Mouse (Mus musculus): Measurements from ENCODE around the gene Hoxb7. TPM values are rescaled to one million over a fixed set of nuclear protein-coding genes. Genes with fewer than 3 reads are reported as not detected.
A peak's percentile ranks its signal among the peaks of the same experiment; 100 is the strongest.

The Hoxb7 gene
- polyA plus RNA-seq, 1 experiment from 2014 or later: 9.1 TPM

- Histone ChIP-seq H3K4me1 (peaks cover 52% of the 10 kb centered on the region), H3K27ac (peak overlapping the region; percentile 94), H3K4me3 (replicated peaks) (no peak overlapping the region), H3K36me3 (no peaks in the 10 kb centered on the region), H3K4me2 (peak overlapping the region; percentile 65), H3K9me3 (no peaks in the 10 kb centered on the region), H3K9ac (no peak overlapping the region), H3K27me3 (replicated peaks) (peaks cover 13% of the 10 kb centered on the region; the same call in 1 of the 2 replicates)
- no peak for ATAC-seq (ENCODE audit: insufficient read depth, low FRiP score, low read depth)
- 34% methylated on average over 7 of the region's 7 CpGs for WGBS
These were observed 52.8 kb downstream of the Hoxb7 start for GRCm38 (mm10) chr11:96338957-96339855.

MicroRNA genes within 50 kb of the gene (microRNA counts, 519-probe panel; counts per million panel counts)
- 3,512 counts per million, percentile 88 among the panel's probes with 10 or more counts for microRNA mmu-miR-10a
- 1,925 counts per million, percentile 19 among the panel's probes with 10 or more counts for microRNA mmu-miR-196a

Small RNA genes lying within 50 kb of the gene (microRNA-seq; reads per million reads assigned to microRNA genes)
- 43,824 reads per million, percentile 99 among the genes with 10 or more reads in this experiment for gene Mir10a
- gene Mir196a-1: not detected

Other genes with a start within 250 kb of the Hoxb7 start
- gene Ube2z, start 221.2 kb upstream of the Hoxb7 start, polyA plus RNA-seq (2015; fragmentation: Nextera tagmentation; extraction: Ambion mirVana): 38.2 and 39.7 TPM in 2 replicates
- 718 and 882 TPM in 2 replicates for gene Atp5g1, start 211.0 kb upstream of the Hoxb7 start, polyA plus RNA-seq (2015; fragmentation: Nextera tagmentation; extraction: Ambion mirVana)
- gene Calcoco2, start 174.7 kb upstream of the Hoxb7 start, polyA plus RNA-seq (2015; fragmentation: Nextera tagmentation; extraction: Ambion mirVana): 0.13 and 0.18 TPM in 2 replicates
- gene Ttll6, start 152.8 kb upstream of the Hoxb7 start, polyA plus RNA-seq (2015; fragmentation: Nextera tagmentation; extraction: Ambion mirVana): 0.31 and 0.36 TPM in 2 replicates
- 0.05 TPM in 1 of 2 replicates, not detected in the other for gene Hoxb13, start 92.3 kb upstream of the Hoxb7 start, polyA plus RNA-seq (2015; fragmentation: Nextera tagmentation; extraction: Ambion mirVana)
- 0.13 and 0.35 TPM in 2 replicates for gene Hoxb9, start 15.2 kb upstream of the Hoxb7 start, polyA plus RNA-seq (2015; fragmentation: Nextera tagmentation; extraction: Ambion mirVana)
- gene Hoxb8, start 4.7 kb upstream of the Hoxb7 start, polyA plus RNA-seq (2015; fragmentation: Nextera tagmentation; extraction: Ambion mirVana): 1.1 and 1.9 TPM in 2 replicates
- 7.5 and 10.7 TPM in 2 replicates for gene Hoxb6, start 5.9 kb downstream of the Hoxb7 start, polyA plus RNA-seq (2015; fragmentation: Nextera tagmentation; extraction: Ambion mirVana)
- 17.6 and 17.9 TPM in 2 replicates for gene Hoxb5, start 16.7 kb downstream of the Hoxb7 start, polyA plus RNA-seq (2015; fragmentation: Nextera tagmentation; extraction: Ambion mirVana)
- 3.4 and 3.6 TPM in 2 replicates for gene Hoxb4, start 31.6 kb downstream of the Hoxb7 start, polyA plus RNA-seq (2015; fragmentation: Nextera tagmentation; extraction: Ambion mirVana)
- 2.5 and 2.7 TPM in 2 replicates for gene Hoxb3, start 36.7 kb downstream of the Hoxb7 start, polyA plus RNA-seq (2015; fragmentation: Nextera tagmentation; extraction: Ambion mirVana)
- 20.3 and 21.0 TPM in 2 replicates for gene Hoxb2, start 63.9 kb downstream of the Hoxb7 start, polyA plus RNA-seq (2015; fragmentation: Nextera tagmentation; extraction: Ambion mirVana)
- 0.10 TPM in 1 of 2 replicates, not detected in the other for gene Hoxb1, start 79.1 kb downstream of the Hoxb7 start, polyA plus RNA-seq (2015; fragmentation: Nextera tagmentation; extraction: Ambion mirVana)
- 1.1 TPM in 2 replicates for gene Skap1, start 178.0 kb downstream of the Hoxb7 start, polyA plus RNA-seq (2015; fragmentation: Nextera tagmentation; extraction: Ambion mirVana)